Mouse (Mus musculus) urinary bladder, postnatal 25 days (tissue): ENCODE results near the gene C2cd2.

Experiments used
- DNase-seq: peaks from one replicate; pipeline ENCODE4 v3.0.0; 2022; ENCODE audit warnings: low spot score

Gene C2cd2

DNA sequence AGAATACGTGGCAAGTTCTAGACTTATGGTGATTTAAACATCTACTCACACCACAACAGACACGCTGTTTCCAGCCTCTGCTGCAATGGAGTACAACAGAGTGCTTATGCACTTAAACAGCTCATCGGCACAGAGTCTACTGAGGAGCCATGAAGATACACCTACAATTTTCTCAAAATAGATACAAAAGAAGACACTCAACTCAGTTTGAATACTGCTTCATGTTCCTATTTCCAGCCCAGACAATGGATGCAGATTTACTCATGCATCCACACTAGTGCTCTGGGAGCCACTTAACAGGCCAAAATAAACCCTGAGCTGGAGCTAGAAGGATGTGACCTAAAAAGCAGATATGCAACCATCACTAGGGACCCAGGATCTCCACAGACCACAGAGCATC lies 153.5 kb downstream of the C2cd2 start:
- DNase-seq: no peak

DNA sequence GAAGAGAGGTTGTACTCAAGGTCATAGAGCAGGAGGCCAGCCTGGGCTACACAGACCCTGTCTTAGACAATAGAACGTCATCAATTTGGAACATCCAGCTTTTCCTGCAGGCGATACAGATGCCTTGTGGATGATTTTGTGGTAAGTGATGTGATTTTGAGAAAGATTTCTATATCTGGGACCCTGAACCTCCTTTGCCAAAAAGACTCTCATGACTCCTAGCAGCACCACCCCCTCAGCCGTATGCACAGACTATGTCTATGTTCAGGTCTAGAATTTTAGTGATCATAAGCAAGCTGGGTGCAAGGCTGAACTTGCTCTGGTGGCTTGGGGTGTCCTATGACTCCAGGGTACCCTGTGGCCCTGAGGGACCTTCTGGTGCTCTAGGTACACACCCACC lies 156.8 kb downstream of the C2cd2 start:
- no peak for DNase-seq
